Mouse (Mus musculus): Measurements from ENCODE around the gene Tex33. TPM values are rescaled to one million over a fixed set of nuclear protein-coding genes. Genes with fewer than 3 reads are reported as not detected.
"Not testable (repeated sequence)": the region's sequence is repeated elsewhere in the genome, so short reads cannot be mapped to it uniquely, and the experiment has no call there.

The Tex33 gene
- polyA plus RNA-seq, 1 experiment from 2014 or later: not detected

DNA sequence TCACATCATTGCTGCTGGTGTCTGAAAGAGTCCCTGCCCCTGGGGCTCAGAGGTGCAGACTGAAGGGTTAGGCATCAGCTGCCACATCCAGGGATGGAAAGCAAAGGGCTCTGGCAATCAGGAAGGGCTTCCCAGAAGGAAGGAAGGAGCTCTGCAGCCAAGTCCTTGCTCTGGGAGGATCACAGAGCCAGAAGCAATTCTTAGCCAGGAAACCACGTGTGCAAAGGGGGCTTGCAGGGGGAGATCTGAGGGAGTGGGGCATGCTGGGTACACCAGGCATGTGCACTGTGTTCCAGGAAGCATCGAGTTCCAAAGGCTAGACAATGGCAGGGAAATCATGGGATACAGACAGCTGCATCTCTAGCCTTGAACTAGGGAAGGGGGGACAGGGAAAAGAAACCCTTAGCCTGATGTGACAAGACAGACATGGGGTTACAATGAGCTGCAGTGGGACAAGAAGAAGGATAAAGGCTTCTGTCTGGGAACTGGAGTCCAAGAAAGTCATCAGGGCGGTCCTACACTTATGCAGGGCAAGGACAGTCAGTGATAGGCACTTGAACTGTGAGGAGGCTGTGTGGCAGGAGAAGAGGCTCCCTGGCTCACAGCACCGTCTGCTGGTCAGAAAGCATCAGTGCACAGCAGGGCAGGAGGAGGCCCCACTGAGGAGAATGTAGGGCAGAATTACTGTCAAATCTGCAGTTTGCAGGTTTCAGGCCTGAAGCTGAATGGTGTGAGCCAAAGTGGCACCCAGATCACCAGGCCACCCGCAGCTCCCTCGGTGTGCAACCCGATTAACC is 55.9 kb downstream of the Tex33 start:
- H3K4me3 ChIP-seq (replicated peaks); H3K9me3 ChIP-seq (replicated peaks); H3K36me3 ChIP-seq; H3K4me2 ChIP-seq; H3K27me3 ChIP-seq; H3K4me1 ChIP-seq (replicated peaks); H3K27ac ChIP-seq; H3K9ac ChIP-seq: not testable (repeated sequence)
- 27% methylated on average over 7 of the region's 7 CpGs for WGBS (ENCODE audit: insufficient replicate concordance)
- DNase-seq: peak; percentile 28
- ATAC-seq (ENCODE audit: low read depth): peak; percentile 63

DNA sequence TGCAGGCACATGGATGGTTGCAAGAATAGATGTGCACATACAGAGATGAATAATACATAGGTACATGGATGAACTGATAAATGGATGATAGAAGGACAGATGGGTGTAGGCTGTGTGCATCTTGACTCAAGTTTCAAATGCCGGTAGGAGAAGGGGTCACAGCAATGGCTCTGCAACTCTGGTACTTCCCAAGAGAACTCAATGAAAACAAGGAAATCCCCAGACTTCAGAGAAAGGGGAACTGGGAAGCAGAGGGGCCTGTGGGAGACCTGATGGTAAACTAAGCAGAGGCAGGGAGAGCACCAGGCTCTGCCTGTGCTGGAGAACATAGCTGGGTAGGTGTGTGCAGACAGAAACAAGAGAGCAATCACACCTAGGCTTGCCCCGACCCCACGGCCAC is 61.3 kb downstream of the Tex33 start:
- DNase-seq (no peak), ATAC-seq (ENCODE audit: low read depth) (no peak)
- Histone ChIP-seq H3K9me3 (replicated peaks) (no peaks in the 10 kb centered on the region), H3K4me2 (no peak overlapping the region), H3K27me3 (no peaks in the 10 kb centered on the region), H3K9ac (no peak overlapping the region), H3K27ac (no peak overlapping the region), H3K4me1 (replicated peaks) (peaks cover 6% of the 10 kb centered on the region), H3K4me3 (replicated peaks) (no peak overlapping the region), H3K36me3 (no peaks in the 10 kb centered on the region)
- 58% methylated on average over 3 of the region's 3 CpGs for WGBS (ENCODE audit: insufficient replicate concordance)

GRCm38 (mm10) chr15:78332981-78333380 is 62.7 kb downstream of the Tex33 start:
- Histone ChIP-seq H3K9me3 (replicated peaks) (no peaks in the 10 kb centered on the region), H3K4me2 (no peak overlapping the region), H3K27me3 (no peaks in the 10 kb centered on the region), H3K36me3 (no peaks in the 10 kb centered on the region), H3K4me3 (replicated peaks) (no peak overlapping the region), H3K27ac (no peak overlapping the region), H3K9ac (no peak overlapping the region), H3K4me1 (replicated peaks) (peaks cover 6% of the 10 kb centered on the region)
- 58% methylated on average over 6 of the region's 6 CpGs for WGBS (ENCODE audit: insufficient replicate concordance)
- ATAC-seq (ENCODE audit: low read depth): no peak
- no peak for DNase-seq

GRCm38 (mm10) chr15:78331523-78332340 is 64.0 kb downstream of the Tex33 start:
- no peaks in the 10 kb centered on the region for H3K36me3 ChIP-seq
- no peaks in the 10 kb centered on the region for H3K27me3 ChIP-seq
- no peak overlapping the region for H3K4me3 ChIP-seq (replicated peaks)
- H3K9ac ChIP-seq: no peak overlapping the region
- DNase-seq (no peak), ATAC-seq (ENCODE audit: low read depth) (no peak)
- 42% methylated on average over 5 of the region's 5 CpGs for WGBS (ENCODE audit: insufficient replicate concordance)
- H3K9me3 ChIP-seq (replicated peaks): no peaks in the 10 kb centered on the region
- H3K4me2 ChIP-seq: no peak overlapping the region
- H3K4me1 ChIP-seq (replicated peaks): peaks cover 6% of the 10 kb centered on the region
- no peak overlapping the region for H3K27ac ChIP-seq

DNA sequence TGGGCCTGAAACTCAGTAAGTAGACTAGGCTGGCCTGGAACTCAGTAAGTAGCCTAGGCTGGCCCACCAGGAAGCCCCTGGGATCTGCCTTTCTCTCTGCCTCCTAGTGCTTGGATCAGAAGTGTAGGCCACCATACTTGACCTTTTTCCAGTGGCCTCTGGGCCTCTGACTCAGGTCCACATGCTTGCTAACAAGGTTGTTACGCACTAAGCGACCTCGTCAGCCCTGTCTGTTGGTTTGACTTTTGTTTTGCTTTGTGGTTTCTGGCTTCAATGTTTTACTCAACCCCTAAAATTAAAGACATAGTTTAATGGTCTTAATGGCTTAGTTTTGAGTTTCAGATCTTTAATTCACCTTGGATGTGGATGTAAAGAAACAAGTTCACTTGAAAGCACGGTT is 65.0 kb downstream of the Tex33 start:
- Histone ChIP-seq H3K4me2 (no peak overlapping the region), H3K9ac (no peak overlapping the region), H3K36me3 (no peaks in the 10 kb centered on the region), H3K4me3 (replicated peaks) (no peak overlapping the region), H3K9me3 (replicated peaks) (no peaks in the 10 kb centered on the region), H3K27me3 (no peaks in the 10 kb centered on the region), H3K4me1 (replicated peaks) (peaks cover 8% of the 10 kb centered on the region), H3K27ac (no peak overlapping the region)
- DNase-seq (no peak), ATAC-seq (ENCODE audit: low read depth) (no peak)
- 75% methylated on average over 4 of the region's 4 CpGs for whole genome bisulfite sequencing (ENCODE audit: insufficient replicate concordance)

GRCm38 (mm10) chr15:78329972-78330371 is 65.7 kb downstream of the Tex33 start:
- WGBS (ENCODE audit: insufficient replicate concordance): 26% methylated on average over 6 of the region's 6 CpGs
- H3K4me1 ChIP-seq (replicated peaks): peaks cover 12% of the 10 kb centered on the region
- not testable (repeated sequence) for H3K36me3 ChIP-seq; H3K9me3 ChIP-seq (replicated peaks); H3K4me3 ChIP-seq (replicated peaks); H3K27me3 ChIP-seq; H3K4me2 ChIP-seq; H3K9ac ChIP-seq; H3K27ac ChIP-seq; ATAC-seq (ENCODE audit: low read depth)
- DNase-seq: peak; percentile 25

DNA sequence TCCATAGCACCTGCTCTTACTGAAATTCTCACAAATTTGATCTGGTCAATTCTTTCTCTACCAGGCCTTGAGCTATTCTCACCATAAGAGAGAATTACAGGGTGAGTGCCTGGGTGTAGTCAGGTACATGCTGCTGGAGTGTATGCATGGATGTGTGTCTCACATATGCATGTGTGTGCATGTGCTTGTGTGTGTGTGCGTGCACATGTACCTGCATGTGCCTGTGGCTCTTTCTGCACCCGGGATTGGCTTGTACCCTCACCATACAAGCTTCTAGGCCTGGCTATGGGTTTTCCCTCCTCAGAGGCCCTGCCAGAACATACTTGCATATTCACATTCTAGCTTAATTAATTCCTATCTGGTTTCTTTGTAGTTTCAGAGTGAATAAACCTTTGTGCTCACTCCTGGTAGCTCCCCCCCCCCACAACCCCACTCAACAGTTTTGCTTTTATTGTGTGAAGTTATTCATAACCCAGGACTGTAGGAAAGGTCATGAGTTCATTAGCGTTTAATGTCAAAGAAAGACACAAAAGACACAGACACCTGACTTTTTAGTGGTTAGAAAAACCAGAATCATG is 67.1 kb downstream of the Tex33 start:
- Histone ChIP-seq H3K27me3 (no peaks in the 10 kb centered on the region), H3K4me1 (replicated peaks) (peaks cover 17% of the 10 kb centered on the region), H3K9ac (no peak overlapping the region), H3K27ac (no peak overlapping the region), H3K9me3 (replicated peaks) (no peaks in the 10 kb centered on the region), H3K4me2 (no peak overlapping the region), H3K36me3 (no peaks in the 10 kb centered on the region), H3K4me3 (replicated peaks) (no peak overlapping the region)
- DNase-seq (no peak), ATAC-seq (ENCODE audit: low read depth) (no peak)
- 64% methylated on average over 3 of the region's 3 CpGs for WGBS (ENCODE audit: insufficient replicate concordance)

Small RNAs within 50 kb of the gene (microRNA-seq; reads per million reads assigned to microRNA genes)
- gene Mir7676-2: not detected

Other genes with a start within 250 kb of the Tex33 start
- 45.7 and 45.9 TPM in 2 replicates for gene Ift27, start 221.8 kb downstream of the Tex33 start, polyA plus RNA-seq (2015; fragmentation: Nextera tagmentation; extraction: Ambion mirVana)
- not detected in 2 replicates for gene Pvalb, start 189.5 kb downstream of the Tex33 start, polyA plus RNA-seq (2015; fragmentation: Nextera tagmentation; extraction: Ambion mirVana)
- 26.4 and 35.3 TPM in 2 replicates for gene Ncf4, start 151.1 kb downstream of the Tex33 start, polyA plus RNA-seq (2015; fragmentation: Nextera tagmentation; extraction: Ambion mirVana)
- 0.54 and 0.83 TPM in 2 replicates for gene Csf2rb2, start 90.2 kb downstream of the Tex33 start, polyA plus RNA-seq (2015; fragmentation: Nextera tagmentation; extraction: Ambion mirVana)
- 3.3 and 3.8 TPM in 2 replicates for gene Csf2rb, start 70.2 kb downstream of the Tex33 start, polyA plus RNA-seq (2015; fragmentation: Nextera tagmentation; extraction: Ambion mirVana)
- gene Tst, start 10.0 kb upstream of the Tex33 start, polyA plus RNA-seq (2015; fragmentation: Nextera tagmentation; extraction: Ambion mirVana): 105 and 109 TPM in 2 replicates
- 3.8 and 4.2 TPM in 2 replicates for gene Mpst, start 10.5 kb upstream of the Tex33 start, polyA plus RNA-seq (2015; fragmentation: Nextera tagmentation; extraction: Ambion mirVana)
- gene Kctd17, start 32.7 kb upstream of the Tex33 start, polyA plus RNA-seq (2015; fragmentation: Nextera tagmentation; extraction: Ambion mirVana): 4.7 and 5.1 TPM in 2 replicates
- 7.8 and 9.5 TPM in 2 replicates for gene Tmprss6, start 72.7 kb upstream of the Tex33 start, polyA plus RNA-seq (2015; fragmentation: Nextera tagmentation; extraction: Ambion mirVana)
- 0.23 and 0.35 TPM in 2 replicates for gene Il2rb, start 99.4 kb upstream of the Tex33 start, polyA plus RNA-seq (2015; fragmentation: Nextera tagmentation; extraction: Ambion mirVana)
- gene C1qtnf6, start 135.5 kb upstream of the Tex33 start, polyA plus RNA-seq (2015; fragmentation: Nextera tagmentation; extraction: Ambion mirVana): 3.6 and 4.5 TPM in 2 replicates
- gene Sstr3, start 148.8 kb upstream of the Tex33 start, polyA plus RNA-seq (2015; fragmentation: Nextera tagmentation; extraction: Ambion mirVana): not detected in 2 replicates
- 75.2 and 81.2 TPM in 2 replicates for gene Rac2, start 176.9 kb upstream of the Tex33 start, polyA plus RNA-seq (2015; fragmentation: Nextera tagmentation; extraction: Ambion mirVana)
- 11.9 and 12.5 TPM in 2 replicates for gene Cyth4, start 201.1 kb upstream of the Tex33 start, polyA plus RNA-seq (2015; fragmentation: Nextera tagmentation; extraction: Ambion mirVana)

All from liver, embryonic 13.5 days (tissue).